Mouse (Mus musculus) neural tube, embryonic 12.5 days (tissue): ENCODE measurements around the gene Vars. TPM values are rescaled to one million over a fixed set of nuclear protein-coding genes. Genes with fewer than 3 reads are reported as not detected.

ENCODE experiments used
- ATAC-seq: fragments of 200-750 bp; cut with Nextera tagmentation; 2 replicates; pipeline ENCODE4 v1.8.0; 2017; ENCODE audit warnings: low read depth, mild to moderate bottlenecking, moderate TSS enrichment, moderate library complexity; ENCODE audit not compliant: low FRiP score
- H3K27ac ChIP-seq: fragments of 300-500 bp; sonication (generic); 2 replicates; pipeline ENCODE4 v1.5.1; 2016
- H3K27me3 ChIP-seq: fragments of 300-500 bp; sonication (generic); replicated peaks from 2 replicates; pipeline ENCODE4 v1.6.1; 2016; ENCODE audit warnings: mild to moderate bottlenecking
- H3K36me3 ChIP-seq: fragments of 300-500 bp; sonication (generic); 2 replicates; pipeline ENCODE4 v1.6.1; 2016; ENCODE audit warnings: mild to moderate bottlenecking
- H3K4me1 ChIP-seq: fragments of 300-500 bp; sonication (generic); 2 replicates; pipeline ENCODE4 v1.6.1; 2016
- H3K4me2 ChIP-seq: fragments of 300-500 bp; sonication (generic); replicated peaks from 2 replicates; pipeline ENCODE4 v1.6.1; 2016; ENCODE audit warnings: mild to moderate bottlenecking
- H3K4me3 ChIP-seq: fragments of 300-500 bp; sonication (generic); 2 replicates; pipeline ENCODE4 v1.5.1; 2016
- H3K9ac ChIP-seq: fragments of 300-500 bp; sonication (generic); 2 replicates; pipeline ENCODE4 v1.6.1; 2016; ENCODE audit warnings: mild to moderate bottlenecking
- H3K9me3 ChIP-seq: fragments of 300-500 bp; sonication (generic); 2 replicates; pipeline ENCODE4 v1.6.1; 2016; ENCODE audit warnings: mild to moderate bottlenecking
- WGBS: fragments of 180-500 bp; shearing (Covaris S2); methylation state at CpG from one replicate; pipeline ENCODE4 v1.1.7; 2016; 5-methylcytosine and 5-hydroxymethylcytosine counted together
- polyA plus RNA-seq: library from polyadenylated mRNA; unstranded; fragments of >200 nt; fragmentation: Nextera tagmentation; extraction: Ambion mirVana; gene quantifications from 2 replicates; pipeline ENCODE4 v1.2.1, GENCODE M21; 2016

Vars gene
- polyA plus RNA-seq, 1 experiment from 2014 or later, result 118 TPM

DNA sequence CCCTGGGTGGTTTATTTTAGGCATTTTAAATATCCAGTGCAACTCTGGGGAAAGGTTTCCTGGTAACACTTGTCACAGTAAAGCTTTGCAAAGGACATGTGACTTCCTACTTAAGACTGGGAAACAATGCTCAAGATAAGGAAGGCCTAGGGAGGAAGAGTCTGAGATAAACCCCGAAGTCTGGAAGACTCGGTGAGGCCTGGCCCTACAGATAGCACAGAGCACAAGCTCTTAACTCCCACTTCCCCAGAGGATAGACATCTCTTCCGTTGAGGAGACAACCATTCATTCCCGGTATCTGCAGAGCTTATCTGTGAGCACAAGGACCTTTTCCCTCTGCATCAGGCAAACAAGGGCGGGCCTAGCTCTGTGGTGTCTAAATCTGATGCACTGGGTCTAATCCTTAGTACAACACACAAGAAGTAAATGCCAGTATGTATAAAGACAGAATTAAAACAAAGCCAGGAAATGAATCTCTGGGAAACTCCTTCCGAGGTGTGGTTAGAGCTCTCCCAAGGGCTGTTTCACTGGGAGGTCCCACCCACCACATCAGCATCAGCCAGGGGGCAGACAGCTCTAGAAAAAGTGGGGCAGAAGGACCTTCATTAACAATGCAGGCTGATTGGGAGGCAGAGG lies 21.2 kb downstream of the Vars start:
- Histone ChIP-seq H3K27me3 (no peaks in the 10 kb centered on the region), H3K9me3 (no peaks in the 10 kb centered on the region), H3K27ac (no peak overlapping the region), H3K4me1 (peaks cover 10% of the 10 kb centered on the region), H3K36me3 (peaks cover 7% of the 10 kb centered on the region; the same call in 1 of the 2 replicates), H3K4me2 (no peak overlapping the region), H3K4me3 (no peak overlapping the region), H3K9ac (no peak overlapping the region)
- ATAC-seq, result no peak
- WGBS, result 71% methylated on average over 6 of the region's 6 CpGs

DNA sequence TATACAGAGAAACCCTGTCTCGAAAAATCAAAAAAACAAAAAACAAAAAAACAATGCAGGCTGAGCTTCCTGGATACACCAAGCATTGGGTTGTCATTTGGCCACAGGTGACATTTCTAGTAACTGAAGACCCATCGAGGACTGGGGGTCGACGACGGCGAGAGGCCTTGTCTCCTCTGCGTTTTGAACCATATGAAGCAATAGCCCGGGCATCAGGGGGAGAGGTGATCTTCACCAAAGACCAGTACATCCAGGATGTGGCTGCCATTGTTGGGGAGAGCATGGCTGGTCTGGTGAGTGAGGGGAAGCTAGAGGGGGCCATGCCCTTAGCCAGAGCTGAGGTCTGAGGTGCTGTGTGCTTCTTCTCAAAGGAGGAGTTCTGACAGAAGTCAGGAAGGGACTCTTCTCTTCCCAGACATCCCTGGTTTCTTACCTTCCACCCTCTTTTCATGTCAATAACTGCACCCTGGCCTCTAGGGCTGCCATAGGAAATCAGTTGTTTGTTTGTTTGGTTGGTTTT lies 21.8 kb downstream of the Vars start:
- H3K9ac ChIP-seq, result no peak overlapping the region
- H3K9me3 ChIP-seq, result no peaks in the 10 kb centered on the region
- 93% methylated on average over 8 of the region's 8 CpGs for WGBS
- H3K4me1 ChIP-seq, result peaks cover 14% of the 10 kb centered on the region
- no peak for ATAC-seq
- H3K36me3 ChIP-seq, result peaks cover 2% of the 10 kb centered on the region; the same call in 1 of the 2 replicates
- no peaks in the 10 kb centered on the region for H3K27me3 ChIP-seq
- no peak overlapping the region for H3K4me2 ChIP-seq
- no peak overlapping the region for H3K4me3 ChIP-seq
- H3K27ac ChIP-seq, result no peak overlapping the region

DNA sequence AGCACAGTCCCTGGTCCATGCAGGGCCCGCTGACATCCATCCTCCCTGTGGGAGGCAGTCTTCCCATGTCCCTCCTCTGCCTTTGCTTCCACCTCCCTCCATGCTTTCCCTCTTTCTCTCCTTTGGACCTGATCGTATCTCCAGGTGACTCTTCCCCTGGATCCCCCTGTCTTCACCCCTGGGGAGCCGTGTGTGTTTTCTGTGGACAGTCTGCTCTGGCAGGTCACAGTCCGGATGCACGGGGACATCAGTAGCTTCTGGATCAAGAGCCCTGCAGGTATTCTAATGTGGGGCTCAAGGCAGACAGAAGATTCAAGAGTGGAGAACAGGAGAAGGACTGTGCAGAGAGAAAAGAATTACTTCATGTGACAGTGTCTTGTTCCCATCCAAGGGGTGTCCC lies 22.4 kb downstream of the Vars start:
- Histone ChIP-seq H3K4me3 (no peak overlapping the region), H3K27ac (no peak overlapping the region), H3K9ac (no peak overlapping the region), H3K4me1 (peaks cover 14% of the 10 kb centered on the region), H3K27me3 (no peaks in the 10 kb centered on the region), H3K36me3 (no peaks in the 10 kb centered on the region; the same call in 1 of the 2 replicates), H3K4me2 (no peak overlapping the region), H3K9me3 (no peaks in the 10 kb centered on the region)
- 87% methylated on average over 5 of the region's 5 CpGs for WGBS
- ATAC-seq, result no peak

DNA sequence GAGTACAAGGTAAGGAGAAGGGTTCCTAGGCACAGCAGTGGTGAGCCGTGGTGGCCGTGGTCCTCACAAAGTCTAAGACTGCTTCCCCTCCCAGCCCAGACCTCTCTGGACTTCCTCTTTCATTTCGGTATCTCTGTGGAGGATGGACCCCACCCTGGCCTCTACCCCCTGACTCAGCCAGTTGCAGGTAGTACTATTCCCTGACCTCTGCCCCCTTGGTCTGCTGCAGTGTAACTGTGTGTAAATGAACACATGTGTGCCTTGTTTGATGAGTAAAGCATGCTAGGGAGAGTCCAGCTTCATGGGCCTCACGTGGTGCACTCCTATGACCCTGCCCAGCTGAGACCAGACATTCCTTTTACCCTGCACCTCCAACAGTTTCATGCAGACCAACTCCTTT lies 23.0 kb downstream of the Vars start:
- Histone ChIP-seq H3K4me2 (no peak overlapping the region), H3K9ac (no peak overlapping the region), H3K4me3 (no peak overlapping the region), H3K36me3 (no peaks in the 10 kb centered on the region), H3K27ac (no peak overlapping the region), H3K9me3 (no peaks in the 10 kb centered on the region), H3K27me3 (no peaks in the 10 kb centered on the region), H3K4me1 (peaks cover 14% of the 10 kb centered on the region)
- ATAC-seq, result no peak
- WGBS, result 82% methylated on average over 4 of the region's 4 CpGs

DNA sequence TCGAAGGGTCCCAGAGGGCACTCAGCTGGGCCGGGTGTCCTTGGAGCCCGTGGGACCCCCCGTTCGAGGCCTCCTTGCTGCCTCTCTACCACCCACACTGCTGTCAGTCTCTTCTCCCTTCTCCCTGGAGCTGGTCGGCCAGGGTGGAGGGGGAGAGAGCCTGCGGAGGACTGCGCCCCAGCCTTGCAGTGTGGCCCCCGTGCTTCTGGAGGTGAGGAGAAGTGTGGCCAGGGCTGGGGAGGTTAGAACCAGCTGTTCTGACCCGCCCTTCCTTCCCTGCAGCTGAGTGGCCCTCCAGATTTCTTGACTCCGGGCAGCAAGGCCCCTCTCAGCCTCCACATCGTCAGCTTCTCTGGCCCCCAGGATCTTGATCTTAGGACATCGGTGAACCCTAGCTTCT lies 23.5 kb downstream of the Vars start:
- Histone ChIP-seq H3K27ac (no peak overlapping the region), H3K9me3 (no peaks in the 10 kb centered on the region), H3K4me1 (peaks cover 14% of the 10 kb centered on the region), H3K9ac (no peak overlapping the region), H3K4me3 (no peak overlapping the region), H3K4me2 (no peak overlapping the region), H3K27me3 (no peaks in the 10 kb centered on the region), H3K36me3 (no peaks in the 10 kb centered on the region)
- ATAC-seq, result no peak
- 81% methylated on average over 12 of the region's 13 CpGs for WGBS

DNA sequence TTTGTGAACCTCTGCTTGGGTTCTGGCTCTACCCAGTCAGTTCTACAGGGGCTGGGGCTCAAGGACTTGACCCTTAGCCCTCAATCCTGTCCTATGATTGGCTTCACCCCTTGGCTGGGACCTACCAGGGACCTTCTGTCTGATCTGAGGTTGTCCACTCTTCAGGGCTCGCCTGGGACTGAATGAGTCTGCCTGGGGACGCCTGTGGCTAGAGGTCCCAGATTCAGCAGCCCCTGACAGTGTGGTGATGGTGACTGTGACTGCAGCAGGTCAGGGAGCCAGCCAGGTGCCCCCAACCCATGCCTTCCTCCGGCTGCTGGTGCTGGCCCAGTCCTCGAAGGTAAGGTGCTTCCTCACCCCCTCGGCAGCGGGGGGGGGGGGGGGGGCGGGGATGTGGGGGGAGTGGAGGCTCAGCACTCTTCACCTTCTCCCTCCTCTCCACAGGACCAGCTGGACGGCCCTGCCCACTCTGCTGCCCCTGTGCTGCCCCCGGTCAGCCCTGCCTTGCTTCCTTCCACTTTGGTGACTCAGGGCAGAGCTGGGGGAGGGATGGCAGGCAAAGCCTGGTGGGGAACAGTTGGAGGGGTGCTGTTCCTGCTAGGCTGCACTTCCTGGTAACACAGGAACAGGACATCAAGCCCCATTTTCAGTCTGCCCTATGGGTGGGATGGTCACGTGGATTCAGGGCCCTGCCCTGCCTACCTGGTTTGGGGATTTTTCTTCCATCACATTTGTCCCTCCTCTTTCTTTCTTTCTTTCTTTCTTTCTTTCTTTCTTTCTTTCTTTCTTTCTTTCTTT lies 24.1 kb downstream of the Vars start:
- Histone ChIP-seq H3K4me2 (no peak overlapping the region), H3K9me3 (no peaks in the 10 kb centered on the region), H3K4me1 (peaks cover 19% of the 10 kb centered on the region), H3K4me3 (no peak overlapping the region), H3K36me3 (no peaks in the 10 kb centered on the region), H3K27ac (no peak overlapping the region), H3K9ac (no peak overlapping the region), H3K27me3 (no peaks in the 10 kb centered on the region)
- 74% methylated on average over 7 of the region's 10 CpGs for WGBS
- ATAC-seq, result no peak

DNA sequence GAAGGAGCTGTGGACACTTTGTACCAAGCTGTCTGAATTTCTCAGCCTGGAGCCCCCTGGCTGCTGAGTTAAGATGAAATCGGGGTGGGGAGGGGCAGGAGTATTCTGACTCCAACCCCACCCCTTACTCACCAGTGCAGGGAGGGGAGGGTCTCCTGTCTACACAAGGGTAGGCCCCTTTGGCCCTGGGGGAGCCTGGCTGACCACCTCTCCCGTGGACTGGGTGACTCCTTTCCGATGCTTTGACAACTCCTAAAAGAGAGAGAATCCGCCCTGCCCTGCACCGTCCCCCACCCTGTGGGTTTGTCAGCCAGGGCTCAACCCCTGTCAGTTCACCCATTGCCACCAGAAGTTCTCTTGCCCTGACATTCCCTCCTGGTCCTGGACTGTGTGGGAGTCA lies 25.4 kb downstream of the Vars start:
- no peak for ATAC-seq
- Histone ChIP-seq H3K36me3 (no peaks in the 10 kb centered on the region), H3K9ac (0 out of 2 replicates have a peak overlapping the region, but pooled peaks have one; percentile 8), H3K27me3 (no peaks in the 10 kb centered on the region), H3K9me3 (no peaks in the 10 kb centered on the region), H3K4me3 (no peak overlapping the region), H3K27ac (no peak overlapping the region), H3K4me1 (peaks cover 23% of the 10 kb centered on the region), H3K4me2 (no peak overlapping the region)
- 88% methylated on average over 5 of the region's 5 CpGs for WGBS

DNA sequence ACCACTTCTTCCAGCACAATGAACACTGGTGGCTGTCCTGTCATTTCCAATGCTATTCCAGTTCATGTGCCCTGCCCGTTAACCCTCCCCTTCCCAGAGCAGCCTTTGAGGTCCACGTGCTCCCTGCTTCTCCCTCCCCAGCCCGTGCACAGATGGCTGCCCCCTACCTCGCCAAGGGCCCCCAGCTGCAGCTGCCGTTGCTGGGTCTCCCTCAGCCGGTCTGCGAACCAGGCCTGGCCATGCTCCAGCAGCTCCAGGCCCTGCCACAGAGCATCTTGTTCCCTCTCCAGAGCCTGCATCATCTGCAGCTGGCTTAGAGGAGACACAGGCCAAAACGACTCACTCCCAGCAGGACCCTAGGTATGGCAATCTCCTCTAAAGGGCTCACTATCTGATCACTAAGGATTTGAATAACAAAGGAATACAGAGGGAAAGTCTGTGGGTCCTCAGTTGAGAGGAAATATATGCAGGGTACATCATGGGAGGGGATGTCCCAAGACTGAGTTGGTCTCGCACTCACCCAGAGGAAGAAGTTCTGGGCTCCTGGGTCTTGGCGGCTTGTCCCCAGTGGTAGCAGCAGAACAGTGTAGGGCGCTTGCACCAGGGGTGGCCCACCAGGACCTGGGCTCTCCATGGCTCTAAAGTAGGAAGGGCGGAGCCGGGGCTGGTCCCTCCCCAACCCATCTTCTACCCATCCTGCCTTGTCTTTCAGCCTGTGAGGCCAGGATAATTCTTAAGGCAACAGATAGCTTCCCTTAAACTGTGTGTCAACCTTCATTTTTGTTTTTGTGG lies 26.7 kb downstream of the Vars start, which contains the start of gene Sapcd1:
Gene Sapcd1, minus strand, starts transcription at position 740 of the 792 bp plus-strand sequence.
- H3K4me1 ChIP-seq, result peaks cover 19% of the 10 kb centered on the region
- H3K36me3 ChIP-seq, result no peaks in the 10 kb centered on the region
- peak; percentile 68 for ATAC-seq
- no peak within 1 kb of the TSS for H3K4me3 ChIP-seq
- H3K9ac ChIP-seq, result no peak within 1 kb of the TSS
- no peaks in the 10 kb centered on the region for H3K27me3 ChIP-seq
- no peaks in the 10 kb centered on the region for H3K9me3 ChIP-seq
- no peak within 1 kb of the TSS for H3K27ac ChIP-seq
- peak within 1 kb of the TSS; percentile 30 for H3K4me2 ChIP-seq
- WGBS, result 30% methylated on average over 13 of the region's 13 CpGs

DNA sequence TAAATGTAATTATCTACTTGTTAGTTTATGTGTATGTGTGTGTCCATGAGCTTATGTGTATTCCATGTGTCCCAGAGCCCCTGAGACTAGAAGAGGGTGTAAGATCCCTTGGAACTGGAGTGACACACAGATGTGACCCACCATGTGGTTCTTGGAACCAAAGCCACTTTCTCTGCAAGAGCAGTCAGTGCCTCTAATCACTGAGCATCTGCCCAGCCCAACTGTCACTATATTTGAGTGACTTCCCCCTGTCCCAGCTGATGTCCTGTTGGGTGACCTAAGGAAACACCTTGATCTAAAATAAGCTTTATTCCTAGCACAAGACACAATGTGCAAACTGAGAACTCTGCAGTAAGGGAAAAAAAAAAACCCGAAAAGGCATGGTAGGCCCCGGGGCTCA lies 27.5 kb downstream of the Vars start:
- H3K9ac ChIP-seq, result no peak overlapping the region
- H3K27ac ChIP-seq, result no peak overlapping the region
- H3K36me3 ChIP-seq, result no peaks in the 10 kb centered on the region
- no peak for ATAC-seq
- H3K4me2 ChIP-seq, result no peak overlapping the region
- H3K27me3 ChIP-seq, result no peaks in the 10 kb centered on the region
- H3K9me3 ChIP-seq, result no peaks in the 10 kb centered on the region
- no peak overlapping the region for H3K4me3 ChIP-seq
- H3K4me1 ChIP-seq, result peaks cover 19% of the 10 kb centered on the region
- 87% methylated on average over 2 of the region's 2 CpGs for WGBS

DNA sequence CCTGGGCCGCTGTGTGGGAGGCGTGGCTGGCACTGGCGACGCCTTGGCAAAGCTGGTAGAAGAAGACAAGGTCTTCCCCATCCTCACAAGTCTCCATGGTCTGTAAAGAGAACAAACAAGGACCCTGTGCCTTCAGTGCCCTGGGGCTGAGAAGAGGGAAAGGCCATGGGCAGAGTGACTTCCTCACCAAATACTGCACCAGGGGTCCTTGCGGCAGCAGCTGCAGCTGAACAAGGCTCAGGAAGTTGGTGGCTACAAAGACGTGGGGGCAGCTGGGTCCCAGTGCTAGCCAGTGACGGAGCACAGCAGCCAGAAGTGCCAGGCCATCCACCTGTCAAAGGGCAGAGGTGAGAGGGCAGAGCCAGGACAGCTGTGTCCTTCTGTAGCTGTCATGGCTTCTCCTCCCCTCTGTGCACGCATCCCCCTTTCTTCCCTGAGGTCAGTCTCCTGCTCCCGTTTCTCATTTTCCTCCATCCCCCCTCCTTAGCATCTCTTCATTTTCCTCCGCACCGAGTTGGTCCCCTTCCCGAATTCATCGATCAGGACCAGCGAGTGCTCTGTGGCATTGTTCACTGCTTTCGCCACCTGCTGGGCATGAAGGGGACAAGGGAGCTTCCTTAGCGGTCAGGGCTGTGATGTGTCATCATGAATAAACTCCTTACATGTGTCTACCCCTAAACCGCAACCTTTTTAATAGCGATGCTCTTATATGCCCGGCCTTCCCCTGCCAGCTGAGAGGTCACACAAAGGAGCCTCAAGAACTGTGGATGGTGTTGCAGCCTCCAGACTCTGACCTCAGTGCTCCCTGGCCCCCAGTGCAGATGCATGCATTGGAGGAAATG lies 29.1 kb downstream of the Vars start:
- no peaks in the 10 kb centered on the region for H3K9me3 ChIP-seq
- H3K4me3 ChIP-seq, result no peak overlapping the region
- no peak overlapping the region for H3K27ac ChIP-seq
- peak overlapping the region; percentile 48 for H3K4me2 ChIP-seq
- peak overlapping the region; percentile 38; the same call in 1 of the 2 replicates for H3K9ac ChIP-seq
- H3K27me3 ChIP-seq, result no peaks in the 10 kb centered on the region
- H3K4me1 ChIP-seq, result peaks cover 19% of the 10 kb centered on the region
- 32% methylated on average over 19 of the region's 19 CpGs for WGBS
- ATAC-seq, result no peak
- H3K36me3 ChIP-seq, result no peaks in the 10 kb centered on the region

DNA sequence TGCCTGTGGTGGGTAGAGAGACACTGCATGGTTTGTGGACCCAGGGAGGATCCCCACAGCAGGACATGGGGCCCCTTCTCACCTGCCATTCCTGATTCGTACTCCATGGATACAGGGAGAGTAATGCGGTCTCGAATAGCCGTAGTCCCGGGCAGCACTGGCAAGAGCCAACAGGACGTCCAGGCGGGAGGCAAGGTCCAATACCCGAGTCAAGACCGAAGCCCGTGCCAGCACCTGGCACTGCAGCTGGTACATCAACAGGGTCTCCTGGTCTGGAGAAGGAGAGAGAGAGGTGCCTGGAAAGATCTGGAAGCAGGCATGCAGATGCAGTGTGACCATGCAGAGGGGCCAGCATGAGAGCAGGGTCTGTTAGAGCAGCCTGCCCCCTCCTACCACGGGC lies 30.5 kb downstream of the Vars start:
- ATAC-seq, result no peak
- Histone ChIP-seq H3K36me3 (no peaks in the 10 kb centered on the region), H3K9me3 (no peaks in the 10 kb centered on the region), H3K4me1 (peaks cover 15% of the 10 kb centered on the region), H3K27ac (no peak overlapping the region), H3K4me3 (no peak overlapping the region), H3K9ac (no peak overlapping the region), H3K27me3 (no peaks in the 10 kb centered on the region), H3K4me2 (no peak overlapping the region)
- WGBS, result 91% methylated on average over 11 of the region's 11 CpGs
